In genomic region chr3:144435281-144435680, GRCm38 (mm10) we compare ENCODE assay signal across 25 mouse cellular contexts.
A peak's percentile ranks its signal among the peaks of the same experiment; 100 is the strongest.
DNase-seq lines count a peak whose midpoint lies in the region; ATAC-seq lines count a peak whose summit lies in the region.
"Had no signal": no experiment of that assay in that cellular context is flagged by ENCODE, and none has a peak within 500 bp of the region (broad histone marks: within the 10 kb centered on the region; RNA-seq: fewer than 3 reads in every experiment).

No protein-coding gene starts in this region.

- H3K9ac ChIP-seq in embryonic facial prominence, embryonic 13.5 days: no peak overlapping the region
- H3K9ac ChIP-seq: embryonic facial prominence, embryonic 12.5 days; embryonic facial prominence, embryonic 15.5 days; forebrain, embryonic 12.5 days had no signal

- 92% methylated on average over 16 of the region's 16 CpGs for WGBS in embryonic facial prominence, embryonic 13.5 days
- 93% methylated on average over 16 of the region's 16 CpGs for WGBS in embryonic facial prominence, embryonic 10.5 days
- 85% methylated on average over 16 of the region's 16 CpGs for WGBS in heart, embryonic 10.5 days

- peaks cover 22% of the 10 kb centered on the region for H3K36me3 ChIP-seq in embryonic facial prominence, embryonic 13.5 days
- peaks cover 26% of the 10 kb centered on the region for H3K36me3 ChIP-seq in embryonic facial prominence, embryonic 10.5 days (replicated peaks)
- H3K36me3 ChIP-seq in heart, embryonic 10.5 days: peaks cover 13% of the 10 kb centered on the region

- no peaks in the 10 kb centered on the region for H3K27me3 ChIP-seq in embryonic facial prominence, embryonic 13.5 days
- H3K27me3 ChIP-seq in embryonic facial prominence, embryonic 10.5 days (replicated peaks; ENCODE audit: low read depth, poor library complexity, severe bottlenecking): no peaks in the 10 kb centered on the region
- H3K27me3 ChIP-seq in heart, embryonic 10.5 days (ENCODE audit: insufficient read depth, poor library complexity, severe bottlenecking): no peaks in the 10 kb centered on the region
- H3K27me3 ChIP-seq: CH12.LX; embryonic facial prominence, embryonic 12.5 days; embryonic facial prominence, embryonic 15.5 days; forebrain, embryonic 12.5 days had no signal

- H3K4me2 ChIP-seq in embryonic facial prominence, embryonic 13.5 days: no peak overlapping the region
- H3K4me2 ChIP-seq: embryonic facial prominence, embryonic 12.5 days; embryonic facial prominence, embryonic 15.5 days; forebrain, embryonic 12.5 days had no signal

- ATAC-seq in embryonic facial prominence, embryonic 13.5 days (ENCODE audit: insufficient number of reproducible peaks, insufficient read depth, low FRiP score, low TSS enrichment, low read depth): no peak
- ATAC-seq: CD4-positive, CD25-positive, alpha-beta regulatory T cell, adult 4 months; forebrain, embryonic 16.5 days had no signal

- no peak overlapping the region for H3K4me3 ChIP-seq in embryonic facial prominence, embryonic 13.5 days
- H3K4me3 ChIP-seq in embryonic facial prominence, embryonic 10.5 days: no peak overlapping the region
- H3K4me3 ChIP-seq in heart, embryonic 10.5 days: no peak overlapping the region
- H3K4me3 ChIP-seq: embryonic facial prominence, embryonic 12.5 days; embryonic facial prominence, embryonic 15.5 days; erythroblast, embryonic 14.5 days; forebrain, embryonic 10.5 days; forebrain, embryonic 12.5 days had no signal

- H3K27ac ChIP-seq in embryonic facial prominence, embryonic 13.5 days: peak overlapping the region; percentile 36; the same call in 1 of the 2 replicates
- H3K27ac ChIP-seq in embryonic facial prominence, embryonic 10.5 days (replicated peaks): no peak overlapping the region
- H3K27ac ChIP-seq in heart, embryonic 10.5 days: no peak overlapping the region
- H3K27ac ChIP-seq: embryonic facial prominence, embryonic 12.5 days; embryonic facial prominence, embryonic 15.5 days; forebrain, embryonic 10.5 days; forebrain, embryonic 12.5 days had no signal

- DNase-seq in embryonic facial prominence, embryonic 10.5 days (ENCODE audit: low spot score): no peak
- DNase-seq in heart, embryonic 10.5 days (ENCODE audit: low spot score): peak; percentile 68
- no peak for DNase-seq in heart, adult 18-20 months
- peak; percentile 28 for DNase-seq in ZHBTc4 (ENCODE audit: low read depth, low spot score)
- DNase-seq in spleen, postnatal 10 days (ENCODE audit: low spot score in 2 of 2): no peak
- DNase-seq: adrenal gland, adult 2 months; adrenal gland, postnatal 10 days; adrenal gland, postnatal 25 days; B cell, adult 2 months; cerebellum, adult 11 months; cerebellum, adult 18-20 months; cerebellum, adult 8-10 months; cerebellum, adult 9-11 months; cerebellum, postnatal 14 days; cerebellum, postnatal 36 days; embryo, embryonic 11 days had no signal

- no peaks in the 10 kb centered on the region for H3K9me3 ChIP-seq in embryonic facial prominence, embryonic 13.5 days
- no peaks in the 10 kb centered on the region for H3K9me3 ChIP-seq in embryonic facial prominence, embryonic 10.5 days
- no peaks in the 10 kb centered on the region for H3K9me3 ChIP-seq in heart, embryonic 10.5 days
- H3K9me3 ChIP-seq: embryonic facial prominence, embryonic 12.5 days; embryonic facial prominence, embryonic 15.5 days; forebrain, embryonic 10.5 days; forebrain, embryonic 12.5 days had no signal

- peaks cover 6% of the 10 kb centered on the region; the same call in 1 of the 2 replicates for H3K4me1 ChIP-seq in embryonic facial prominence, embryonic 13.5 days
- H3K4me1 ChIP-seq in embryonic facial prominence, embryonic 10.5 days: no peaks in the 10 kb centered on the region
- peaks cover 7% of the 10 kb centered on the region for H3K4me1 ChIP-seq in heart, embryonic 10.5 days
- H3K4me1 ChIP-seq: embryonic facial prominence, embryonic 12.5 days; embryonic facial prominence, embryonic 15.5 days; forebrain, embryonic 10.5 days; forebrain, embryonic 12.5 days had no signal

Comparison
In these comparisons a context has a peak if more than half of its experiments do, and no peak if none do; other contexts are left out.
1. DNase-seq: peak in heart, embryonic 10.5 days (single experiment) and ZHBTc4 (single experiment); none in embryonic facial prominence, embryonic 10.5 days (single experiment), heart, adult 18-20 months (0 of 2) and spleen, postnatal 10 days (0 of 2).